Mouse (Mus musculus) neural tube, embryonic 11.5 days (tissue): ENCODE results near the gene Ptpn1. TPM values are rescaled to one million over a fixed set of nuclear protein-coding genes. Genes with fewer than 3 reads are reported as not detected.

Experiments used
- ATAC-seq: fragments of 200-750 bp; cut with Nextera tagmentation; 2 replicates; pipeline ENCODE4 v1.8.0; 2017; ENCODE audit warnings: moderate number of reproducible peaks, mild to moderate bottlenecking, moderate TSS enrichment, moderate library complexity; ENCODE audit not compliant: insufficient read depth, low FRiP score, low TSS enrichment
- DNase-seq: peaks from one replicate; pipeline ENCODE4 v3.0.0-alpha.2; 2015; ENCODE audit warnings: low spot score
- H3K27ac ChIP-seq: fragments of 300-500 bp; sonication (generic); 2 replicates; pipeline ENCODE4 v1.5.1; 2014; ENCODE audit warnings: low read depth, mild to moderate bottlenecking, low read length
- H3K27me3 ChIP-seq: fragments of 300-500 bp; sonication (generic); 2 replicates; pipeline ENCODE4 v1.6.1; 2014; ENCODE audit warnings: mild to moderate bottlenecking, low read length, mixed read lengths; ENCODE audit not compliant: control insufficient read depth, insufficient read depth
- H3K36me3 ChIP-seq: fragments of 300-500 bp; sonication (generic); 2 replicates; pipeline ENCODE4 v1.6.1; 2014; ENCODE audit warnings: mild to moderate bottlenecking, low read length, moderate library complexity, mixed read lengths; ENCODE audit not compliant: control insufficient read depth, insufficient read depth
- H3K4me1 ChIP-seq: fragments of 300-500 bp; sonication (generic); 2 replicates; pipeline ENCODE4 v1.6.1; 2014; ENCODE audit warnings: low read length, mixed read lengths; ENCODE audit not compliant: control insufficient read depth, insufficient read depth
- H3K4me2 ChIP-seq: fragments of 300-500 bp; sonication (generic); 2 replicates; pipeline ENCODE4 v1.6.1; 2014; ENCODE audit warnings: low read depth, mild to moderate bottlenecking, moderate library complexity
- H3K4me3 ChIP-seq: fragments of 300-500 bp; sonication (generic); 2 replicates; pipeline ENCODE4 v1.5.1; 2014; ENCODE audit warnings: low read depth, low read length
- H3K9ac ChIP-seq: fragments of 300-500 bp; sonication (generic); 2 replicates; pipeline ENCODE4 v1.6.1; 2014; ENCODE audit warnings: mild to moderate bottlenecking, low read length
- H3K9me3 ChIP-seq: fragments of 300-500 bp; sonication (generic); 2 replicates; pipeline ENCODE4 v1.6.1; 2016; ENCODE audit warnings: low read length; ENCODE audit not compliant: control insufficient read depth
- WGBS: fragments of 180-500 bp; shearing (Covaris S2); extraction: QIAGEN DNeasy Blood & Tissue Kit; methylation state at CpG from one replicate; pipeline ENCODE4 v1.1.7; 2014; 5-methylcytosine and 5-hydroxymethylcytosine counted together
- polyA plus RNA-seq: library from polyadenylated mRNA; unstranded; fragments of >200 nt; fragmentation: Nextera tagmentation; extraction: Ambion mirVana; gene quantifications from 2 replicates; pipeline ENCODE4 v1.2.1, GENCODE M21; 2014

Ptpn1 gene
- polyA plus RNA-seq, 1 experiment from 2014 or later = 98.9 TPM

GRCm38 (mm10) chr2:167954928-167955327 lies 23.1 kb downstream of the Ptpn1 start:
- DNase-seq = no peak
- H3K9ac ChIP-seq = no peak overlapping the region
- H3K4me1 ChIP-seq = peaks cover 2% of the 10 kb centered on the region; the same call in 1 of the 2 replicates
- H3K4me2 ChIP-seq = no peak overlapping the region
- no peaks in the 10 kb centered on the region for H3K9me3 ChIP-seq
- WGBS = 91% methylated on average over 7 of the region's 7 CpGs
- no peak overlapping the region for H3K27ac ChIP-seq
- no peaks in the 10 kb centered on the region for H3K36me3 ChIP-seq
- H3K27me3 ChIP-seq = no peaks in the 10 kb centered on the region
- no peak overlapping the region for H3K4me3 ChIP-seq
- no peak for ATAC-seq

DNA sequence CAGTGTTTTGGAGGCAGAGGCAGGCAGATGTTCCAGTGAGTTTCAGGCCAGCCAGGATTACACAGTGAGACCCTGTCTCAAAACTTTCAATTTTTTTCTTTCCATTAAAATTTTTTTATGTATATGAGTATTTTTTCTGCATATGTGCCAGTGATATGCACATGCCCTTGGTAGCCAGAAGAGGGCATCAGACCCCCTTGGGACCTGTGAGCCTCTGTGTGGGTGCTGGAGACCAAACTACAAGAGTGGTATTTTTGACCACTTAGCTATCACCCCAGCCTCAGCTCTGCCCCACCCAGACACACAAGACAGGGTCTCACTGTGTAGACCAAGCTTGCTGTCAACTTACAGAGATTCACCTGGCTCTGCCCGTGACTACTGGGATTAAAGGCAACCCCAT lies 25.7 kb downstream of the Ptpn1 start:
- no peak overlapping the region for H3K4me2 ChIP-seq
- H3K27ac ChIP-seq = no peak overlapping the region
- DNase-seq = no peak
- no peaks in the 10 kb centered on the region for H3K9me3 ChIP-seq
- H3K36me3 ChIP-seq = no peaks in the 10 kb centered on the region
- WGBS = 91% methylated on average over 1 of the region's 1 CpGs
- peaks cover 2% of the 10 kb centered on the region; the same call in 1 of the 2 replicates for H3K4me1 ChIP-seq
- no peak for ATAC-seq
- no peaks in the 10 kb centered on the region for H3K27me3 ChIP-seq
- no peak overlapping the region for H3K9ac ChIP-seq
- no peak overlapping the region for H3K4me3 ChIP-seq

- no peaks in the 10 kb centered on the region for H3K36me3 ChIP-seq
- H3K4me1 ChIP-seq = peaks cover 2% of the 10 kb centered on the region; the same call in 1 of the 2 replicates
- no peak overlapping the region for H3K9ac ChIP-seq
- 81% methylated on average over 5 of the region's 5 CpGs for WGBS
- no peak overlapping the region for H3K27ac ChIP-seq
- ATAC-seq = no peak
- DNase-seq = no peak
- H3K4me3 ChIP-seq = no peak overlapping the region
- H3K9me3 ChIP-seq = no peaks in the 10 kb centered on the region
- H3K27me3 ChIP-seq = no peaks in the 10 kb centered on the region
- H3K4me2 ChIP-seq = no peak overlapping the region
Measured at GRCm38 (mm10) chr2:167958082-167958788, 26.4 kb downstream of the Ptpn1 start.

- no peak overlapping the region for H3K4me2 ChIP-seq
- no peak overlapping the region for H3K4me3 ChIP-seq
- DNase-seq (no peak), ATAC-seq (no peak)
- no peaks in the 10 kb centered on the region for H3K9me3 ChIP-seq
- no peak overlapping the region for H3K27ac ChIP-seq
- WGBS = 72% methylated on average over 4 of the region's 4 CpGs
- peaks cover 2% of the 10 kb centered on the region; the same call in 1 of the 2 replicates for H3K4me1 ChIP-seq
- H3K36me3 ChIP-seq = no peaks in the 10 kb centered on the region
- no peak overlapping the region for H3K9ac ChIP-seq
- no peaks in the 10 kb centered on the region for H3K27me3 ChIP-seq
Measured at GRCm38 (mm10) chr2:167958843-167959242, 27.0 kb downstream of the Ptpn1 start.

DNA sequence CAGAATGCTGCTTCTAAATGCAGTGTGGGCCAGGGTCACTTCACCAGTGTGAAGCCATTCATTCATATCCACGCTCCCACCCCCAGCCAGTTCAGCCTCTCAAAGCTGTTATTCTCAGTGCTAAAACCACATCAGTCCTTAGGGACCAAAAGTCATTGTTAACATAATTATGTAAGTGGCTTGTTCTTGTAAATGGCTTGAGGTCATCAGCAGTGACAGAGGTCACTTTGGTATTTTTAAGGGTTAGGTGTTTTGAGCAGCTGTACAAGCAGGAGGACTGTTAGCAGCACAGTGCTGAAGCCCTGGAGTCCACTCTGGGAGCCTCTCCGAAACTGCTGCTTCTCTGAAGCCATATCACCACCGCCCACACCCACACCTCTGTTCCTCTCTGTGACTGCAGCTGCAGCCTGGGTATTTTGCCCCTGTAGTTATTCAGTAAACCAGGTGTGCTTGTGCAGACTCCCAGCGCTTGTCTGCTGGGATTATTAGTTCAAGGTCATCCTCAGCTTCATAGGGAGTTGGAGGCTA lies 27.6 kb downstream of the Ptpn1 start:
- DNase-seq = no peak
- Histone ChIP-seq H3K9ac (no peak overlapping the region), H3K4me3 (no peak overlapping the region), H3K9me3 (no peaks in the 10 kb centered on the region), H3K4me2 (no peak overlapping the region), H3K4me1 (peaks cover 2% of the 10 kb centered on the region; the same call in 1 of the 2 replicates), H3K27ac (no peak overlapping the region), H3K36me3 (no peaks in the 10 kb centered on the region), H3K27me3 (no peaks in the 10 kb centered on the region)
- 73% methylated on average over 4 of the region's 4 CpGs for WGBS
- no peak for ATAC-seq

GRCm38 (mm10) chr2:167959996-167960395 lies 28.1 kb downstream of the Ptpn1 start:
- H3K27me3 ChIP-seq = no peaks in the 10 kb centered on the region
- no peak for ATAC-seq
- no peak overlapping the region for H3K27ac ChIP-seq
- H3K4me2 ChIP-seq = no peak overlapping the region
- H3K4me3 ChIP-seq = no peak overlapping the region
- H3K36me3 ChIP-seq = no peaks in the 10 kb centered on the region; the same call in 1 of the 2 replicates
- no peaks in the 10 kb centered on the region for H3K9me3 ChIP-seq
- no peak for DNase-seq
- H3K9ac ChIP-seq = no peak overlapping the region
- peaks cover 2% of the 10 kb centered on the region; the same call in 1 of the 2 replicates for H3K4me1 ChIP-seq
- 81% methylated on average over 7 of the region's 7 CpGs for WGBS

GRCm38 (mm10) chr2:167960584-167960983 lies 28.7 kb downstream of the Ptpn1 start:
- 87% methylated on average over 8 of the region's 8 CpGs for WGBS
- H3K9ac ChIP-seq = no peak overlapping the region
- H3K27me3 ChIP-seq = no peaks in the 10 kb centered on the region
- H3K36me3 ChIP-seq = no peaks in the 10 kb centered on the region; the same call in 1 of the 2 replicates
- H3K27ac ChIP-seq = no peak overlapping the region
- DNase-seq (no peak), ATAC-seq (no peak)
- H3K4me2 ChIP-seq = no peak overlapping the region
- no peak overlapping the region for H3K4me3 ChIP-seq
- peaks cover 2% of the 10 kb centered on the region; the same call in 1 of the 2 replicates for H3K4me1 ChIP-seq
- no peaks in the 10 kb centered on the region for H3K9me3 ChIP-seq

DNA sequence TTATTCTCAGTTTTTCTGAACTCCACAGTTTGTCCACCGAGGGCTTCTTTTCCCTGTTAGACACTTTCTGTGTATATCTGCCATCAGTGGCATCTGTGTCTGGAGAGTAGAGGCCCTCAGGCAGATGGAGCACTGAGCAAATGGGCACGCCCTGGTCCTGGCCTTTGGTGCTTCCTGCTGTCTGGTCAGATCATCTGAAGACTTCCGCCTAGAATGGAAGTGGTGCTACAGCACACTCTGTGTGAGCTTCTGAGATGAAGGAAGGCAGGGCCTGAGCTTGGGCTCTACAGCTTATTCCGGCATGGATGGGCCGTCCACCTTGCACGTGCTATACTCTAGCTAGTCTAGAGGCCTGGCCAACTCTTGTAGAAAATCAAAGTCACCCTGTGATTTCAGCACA lies 30.5 kb downstream of the Ptpn1 start:
- Histone ChIP-seq H3K4me1 (peaks cover 2% of the 10 kb centered on the region; the same call in 1 of the 2 replicates), H3K4me3 (no peak overlapping the region), H3K27me3 (no peaks in the 10 kb centered on the region), H3K4me2 (no peak overlapping the region), H3K9ac (no peak overlapping the region), H3K36me3 (peaks cover 3% of the 10 kb centered on the region), H3K27ac (no peak overlapping the region), H3K9me3 (no peaks in the 10 kb centered on the region)
- 93% methylated on average over 6 of the region's 6 CpGs for whole genome bisulfite sequencing
- ATAC-seq (no peak), DNase-seq (no peak)

DNA sequence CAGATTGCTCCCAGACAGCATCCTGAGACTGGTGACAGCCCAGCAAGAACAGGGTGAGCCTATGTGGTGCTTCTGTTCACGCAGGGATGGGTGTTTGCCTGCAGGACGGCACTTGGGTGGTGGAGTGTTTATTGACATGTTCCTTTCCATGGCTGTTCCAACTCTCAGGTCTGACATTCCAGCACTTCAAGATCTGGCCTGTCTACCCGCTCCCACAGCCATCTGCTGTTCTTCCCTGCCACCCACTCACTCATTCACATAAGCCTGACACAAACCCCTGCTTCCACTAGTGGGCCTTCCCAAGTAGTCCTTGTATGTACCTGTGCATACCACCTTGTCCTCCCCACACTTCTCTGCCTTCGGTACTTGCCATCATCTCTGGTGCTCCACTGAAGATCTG lies 31.3 kb downstream of the Ptpn1 start:
- peaks cover 2% of the 10 kb centered on the region; the same call in 1 of the 2 replicates for H3K4me1 ChIP-seq
- no peak overlapping the region for H3K4me2 ChIP-seq
- H3K9me3 ChIP-seq = no peaks in the 10 kb centered on the region
- WGBS = 87% methylated on average over 4 of the region's 4 CpGs
- H3K27ac ChIP-seq = no peak overlapping the region
- peaks cover 3% of the 10 kb centered on the region for H3K36me3 ChIP-seq
- H3K4me3 ChIP-seq = no peak overlapping the region
- DNase-seq (no peak), ATAC-seq (no peak)
- no peak overlapping the region for H3K9ac ChIP-seq
- H3K27me3 ChIP-seq = no peaks in the 10 kb centered on the region
